Mouse (Mus musculus) liver, postnatal 0 days (tissue): ENCODE measurements around the gene Ell3.

ENCODE experiments used
- CTCF ChIP-seq: sonication (generic); IDR thresholded peaks from 2 replicates; pipeline ENCODE4 v1.5.1; 2016; ENCODE audit warnings: antibody characterized with exemption, low read depth
- EP300 ChIP-seq: IDR thresholded peaks from 2 replicates; pipeline ENCODE4 v1.6.1; 2016; ENCODE audit warnings: antibody characterized with exemption, low read depth, mild to moderate bottlenecking

GRCm38 (mm10) chr2:121441800-121442199 is 2.3 kb downstream of the Ell3 start:
- no peak for TF ChIP-seq CTCF
- no peak for TF ChIP-seq EP300
